Mouse (Mus musculus) c-Kit-positive CD71-positive TER-119-negative erythroid progenitor cells, embryonic 14.5 days (primary cell): Measurements from ENCODE around the gene Cdc25a.
A peak's percentile ranks its signal among the peaks of the same experiment; 100 is the strongest.

Source experiments
- DNase-seq: peaks from one replicate; pipeline ENCODE4 v3.0.0-alpha.2; 2013; ENCODE audit warnings: low read depth

The Cdc25a gene

DNA sequence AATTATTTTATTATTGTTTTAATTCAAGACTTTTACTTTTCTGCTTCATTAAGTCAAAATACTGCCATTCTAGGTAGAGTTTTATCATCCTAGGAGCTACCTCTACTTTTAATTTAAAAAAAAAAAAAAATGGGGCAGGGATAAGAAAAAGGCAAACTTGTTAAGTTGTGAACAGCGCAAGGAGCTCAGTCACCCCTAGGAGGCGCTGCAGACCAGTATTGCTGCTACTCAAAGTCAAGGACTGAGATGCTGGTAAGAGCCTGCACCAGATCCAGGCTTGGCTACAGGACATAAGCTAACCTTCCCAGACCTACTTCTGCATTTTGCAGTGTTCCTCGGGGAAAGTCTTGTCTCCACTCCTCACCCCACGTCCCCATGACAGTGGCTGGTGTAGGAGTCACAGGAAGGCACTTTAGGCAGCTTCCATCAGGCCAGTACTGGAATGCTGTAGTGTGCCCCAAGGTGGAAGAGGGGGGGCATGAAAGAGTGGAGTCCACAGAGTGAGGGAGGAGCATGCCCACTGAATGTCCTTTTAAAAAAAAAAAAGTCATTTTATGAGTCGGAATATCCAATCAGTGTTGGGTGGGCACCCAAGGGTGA, 17.4 kb downstream of the Cdc25a start:
- peak; percentile 55 for DNase-seq

DNA sequence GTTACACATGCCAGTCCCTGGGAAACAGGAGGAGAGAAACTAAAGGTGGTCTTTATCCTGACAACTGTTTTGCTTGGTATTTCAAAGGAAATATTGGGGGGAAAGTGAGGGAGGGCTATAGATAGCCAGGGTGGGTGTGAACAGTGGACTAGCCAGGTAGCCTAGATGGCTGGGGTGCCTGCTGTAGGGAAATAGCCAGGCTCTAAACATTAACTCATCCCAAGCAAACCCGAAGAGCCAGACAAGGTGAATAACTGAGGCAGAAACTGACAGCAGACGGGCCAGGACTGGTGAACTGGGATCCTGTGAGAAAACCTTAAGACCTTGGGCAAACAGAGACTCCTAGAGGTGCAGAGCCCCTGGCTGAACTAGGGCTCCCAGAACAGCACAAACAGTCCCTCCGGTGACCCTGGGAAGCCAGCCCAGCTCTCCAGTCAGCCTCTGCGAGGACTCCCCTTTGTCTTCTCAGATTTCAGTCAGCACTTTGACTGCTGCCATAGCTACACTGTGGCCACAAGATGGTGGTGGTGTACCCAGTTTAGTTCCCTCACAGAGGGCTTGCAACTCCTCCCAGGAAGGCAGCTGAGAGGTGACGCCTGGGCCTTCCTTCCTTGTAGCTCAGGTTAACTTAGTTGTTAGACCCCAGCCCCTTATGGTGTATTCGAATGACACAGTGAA, 19.2 kb downstream of the Cdc25a start:
- DNase-seq = peak; percentile 46

GRCm38 (mm10) chr9:109895593-109895992, 20.2 kb downstream of the Cdc25a start:
- DNase-seq = no peak

DNA sequence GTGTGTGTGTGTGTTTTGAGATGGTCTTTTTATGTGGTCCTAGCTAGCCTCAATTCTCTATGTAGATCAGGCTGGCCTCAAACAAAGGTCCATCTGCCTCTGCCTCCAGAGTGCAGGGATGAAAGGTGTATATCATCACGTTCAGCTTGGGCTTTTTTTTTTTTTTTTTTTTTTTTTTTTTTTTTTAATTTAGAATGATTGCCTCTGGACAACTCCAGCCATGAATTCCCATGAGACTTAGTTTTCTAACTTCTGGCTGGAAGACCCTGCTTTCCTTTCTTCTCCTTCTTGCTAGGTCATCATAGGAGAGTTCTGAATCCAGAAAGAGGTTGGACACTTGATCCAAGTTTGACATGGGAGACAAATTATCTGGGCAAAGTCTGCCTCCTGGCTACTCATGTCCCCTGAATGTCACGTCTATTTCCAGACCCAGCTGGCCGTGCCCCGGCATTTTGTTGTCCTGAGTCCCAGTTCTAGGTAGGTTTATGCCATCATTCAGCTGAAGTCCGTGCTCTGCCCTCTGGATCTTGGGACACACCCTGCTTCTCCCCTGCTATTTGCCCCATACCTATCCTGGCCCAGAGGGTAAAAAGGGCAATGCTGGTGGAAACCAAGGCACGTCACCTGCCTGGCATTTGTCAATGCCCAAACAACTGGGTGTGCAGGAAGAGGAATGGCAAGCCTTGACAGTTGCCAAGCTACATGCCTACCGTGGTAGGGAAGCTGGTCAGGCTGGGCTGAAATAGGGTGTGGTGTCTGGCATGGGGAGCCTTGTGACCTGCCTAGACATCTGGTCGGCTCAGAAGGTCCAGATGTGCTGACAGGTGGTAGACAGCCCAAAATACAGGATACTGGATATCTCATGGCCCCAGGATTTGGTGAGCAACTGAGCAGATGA, 21.1 kb downstream of the Cdc25a start:
- DNase-seq = no peak

- DNase-seq = no peak
Measured at GRCm38 (mm10) chr9:109898027-109898426, 22.6 kb downstream of the Cdc25a start.

- no peak for DNase-seq
Measured at GRCm38 (mm10) chr9:109899361-109899760, 24.0 kb downstream of the Cdc25a start.

GRCm38 (mm10) chr9:109899774-109900173, 24.4 kb downstream of the Cdc25a start:
- DNase-seq = no peak

GRCm38 (mm10) chr9:109900604-109901003, 25.2 kb downstream of the Cdc25a start:
- DNase-seq = no peak

- no peak for DNase-seq
Measured at GRCm38 (mm10) chr9:109902246-109902645, 26.9 kb downstream of the Cdc25a start.

DNA sequence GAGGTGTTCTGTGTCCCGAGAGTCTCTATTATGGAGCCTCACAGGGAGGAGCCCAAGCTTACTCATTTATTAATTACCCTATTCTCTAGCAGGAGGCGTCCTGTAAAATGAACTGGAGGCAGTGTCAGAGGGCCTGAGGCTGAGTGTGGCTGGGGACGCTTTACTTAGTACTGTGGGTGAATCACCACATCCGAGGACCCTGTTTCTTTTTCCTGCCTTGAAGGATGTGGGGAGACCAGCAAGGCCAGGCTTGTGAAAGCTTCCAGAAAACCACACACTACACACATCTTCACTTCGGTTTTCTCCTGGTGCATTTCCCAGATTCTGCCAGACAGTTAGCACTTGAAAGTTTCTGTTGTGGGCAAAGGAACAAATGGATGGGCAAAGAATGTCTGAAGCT, 27.4 kb downstream of the Cdc25a start:
- no peak for DNase-seq

DNA sequence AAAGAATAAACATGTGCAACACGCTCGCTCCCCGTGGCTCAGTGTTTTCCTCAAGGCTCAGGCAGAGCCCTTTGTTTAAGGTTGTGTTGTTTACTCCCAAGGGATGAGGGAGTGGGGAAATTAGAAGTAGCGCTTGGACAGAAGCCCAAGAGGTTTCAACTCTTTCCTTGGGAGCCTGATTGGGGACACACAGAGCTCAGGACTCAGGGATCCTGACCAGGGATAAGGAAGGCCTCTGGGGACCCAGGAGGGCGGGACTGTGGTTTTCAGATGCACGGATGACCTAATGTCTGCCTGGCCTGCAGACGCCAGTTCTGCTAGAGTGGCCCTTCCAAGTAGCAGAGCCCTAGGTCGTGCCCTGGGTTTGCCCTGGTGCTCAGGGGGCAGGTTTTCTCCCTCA, 31.9 kb downstream of the Cdc25a start:
- DNase-seq = no peak

- DNase-seq = no peak
Measured at GRCm38 (mm10) chr9:109907774-109908465, 32.5 kb downstream of the Cdc25a start.

DNA sequence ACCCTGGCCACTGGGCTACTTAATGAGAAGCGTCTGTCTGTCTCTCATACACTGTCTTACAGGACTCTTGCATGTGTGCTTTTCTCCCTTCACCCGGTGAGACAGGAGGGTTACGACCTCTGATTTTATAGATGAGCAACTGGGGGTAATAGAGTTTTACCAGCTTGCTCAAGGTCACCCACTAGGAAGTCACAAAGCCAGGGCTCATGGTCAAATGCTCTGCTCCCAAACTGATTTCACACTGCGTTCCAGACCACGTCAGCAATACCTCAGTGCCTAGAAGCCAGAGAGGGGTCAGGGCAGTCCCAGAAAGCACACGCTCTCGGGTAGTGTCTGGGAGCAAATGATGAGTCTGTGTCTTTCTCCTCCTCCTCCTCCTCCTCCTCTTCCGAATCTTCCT, 33.7 kb downstream of the Cdc25a start:
- DNase-seq = no peak

- DNase-seq = no peak
Measured at GRCm38 (mm10) chr9:109909926-109910325, 34.5 kb downstream of the Cdc25a start.

DNA sequence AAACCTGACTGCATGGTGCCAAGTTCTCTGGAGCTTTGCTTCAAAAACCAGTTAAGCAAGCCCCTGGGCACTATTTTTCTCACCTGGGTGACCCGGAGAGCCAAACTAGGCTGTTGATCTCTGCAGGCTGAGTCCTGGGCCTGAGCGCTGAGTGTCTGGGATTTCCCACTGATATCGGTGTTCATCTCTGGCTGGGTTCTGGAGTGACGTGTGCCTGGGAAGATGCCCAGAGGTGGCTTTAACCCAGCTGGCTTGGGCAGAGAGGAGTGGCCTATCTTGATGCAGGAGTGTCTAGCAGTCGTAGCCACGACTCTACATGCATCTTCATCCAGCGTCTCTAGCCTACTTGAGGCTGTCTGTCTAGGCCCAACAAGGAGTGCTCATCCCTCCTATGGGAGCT, 36.4 kb downstream of the Cdc25a start:
- DNase-seq = no peak

- no peak for DNase-seq
Measured at GRCm38 (mm10) chr9:109914269-109914926, 39.0 kb downstream of the Cdc25a start.

- no peak for DNase-seq
Measured at GRCm38 (mm10) chr9:109917931-109918330, 42.6 kb downstream of the Cdc25a start.

DNA sequence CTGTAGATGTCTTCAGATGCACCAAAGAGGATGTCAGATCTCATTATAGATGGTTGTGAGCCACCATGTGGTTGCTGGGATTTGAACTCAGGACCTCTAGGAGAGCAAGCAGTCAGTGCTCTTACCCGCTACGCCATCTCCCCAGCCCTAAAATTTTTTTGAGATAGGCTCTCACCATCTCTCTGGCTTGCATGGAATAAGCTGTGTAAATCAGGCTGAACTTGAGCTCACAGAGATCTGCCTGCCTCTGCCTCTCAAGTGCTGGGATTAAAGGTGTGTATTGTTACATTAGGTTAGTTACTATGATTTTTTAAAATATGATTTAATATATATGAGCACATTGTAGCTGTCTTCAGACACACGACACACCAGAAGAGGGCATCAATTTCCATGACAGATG, 53.8 kb downstream of the Cdc25a start:
- no peak for DNase-seq

DNA sequence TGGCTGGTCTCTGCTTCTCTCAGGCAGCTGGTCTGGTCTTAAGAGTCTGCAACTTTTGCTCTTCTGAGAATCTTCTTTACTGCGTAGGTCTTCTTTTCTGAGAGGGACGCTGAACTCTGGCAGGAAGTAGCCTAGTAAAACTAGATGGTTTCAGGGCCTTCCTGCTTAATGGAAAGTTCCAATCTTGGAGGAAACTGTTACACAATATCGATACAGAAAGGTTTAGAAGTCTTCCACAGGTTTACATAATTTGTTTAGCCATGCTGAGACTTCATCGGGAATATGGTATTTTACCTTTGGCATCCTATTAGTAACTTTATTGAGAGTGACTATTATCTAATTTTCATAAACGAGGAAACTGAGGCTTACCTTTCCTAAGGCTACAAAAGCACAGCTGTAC, 54.7 kb downstream of the Cdc25a start:
- no peak for DNase-seq

- no peak for DNase-seq
Measured at GRCm38 (mm10) chr9:109930752-109931151, 55.4 kb downstream of the Cdc25a start.

GRCm38 (mm10) chr9:109931257-109932171, 56.1 kb downstream of the Cdc25a start, which contains the start of gene Map4:
Map4 (plus strand) TSS chr9:109931460.
- DNase-seq = peak; percentile 83
